Mouse (Mus musculus) adrenal gland, adult (tissue): ENCODE results near the gene Myadm.

ENCODE experiments used
- DNase-seq, 2 experiments: peaks; one replicate each; pipeline ENCODE4 v3.0.0; 2022 to 2023; ENCODE audit warnings: low spot score in 1 of 2; ENCODE audit not compliant: inconsistent age in 2 of 2

Myadm gene

GRCm38 (mm10) chr7:3288976-3289970 is at the start of gene Myadm, which contains the start of gene Prkcg:
TSS of gene Myadm (plus strand) at chr7:3289080.
TSS of gene Prkcg (plus strand) at chr7:3289179.
- peak; percentile 89 to 95 for DNase-seq

DNA sequence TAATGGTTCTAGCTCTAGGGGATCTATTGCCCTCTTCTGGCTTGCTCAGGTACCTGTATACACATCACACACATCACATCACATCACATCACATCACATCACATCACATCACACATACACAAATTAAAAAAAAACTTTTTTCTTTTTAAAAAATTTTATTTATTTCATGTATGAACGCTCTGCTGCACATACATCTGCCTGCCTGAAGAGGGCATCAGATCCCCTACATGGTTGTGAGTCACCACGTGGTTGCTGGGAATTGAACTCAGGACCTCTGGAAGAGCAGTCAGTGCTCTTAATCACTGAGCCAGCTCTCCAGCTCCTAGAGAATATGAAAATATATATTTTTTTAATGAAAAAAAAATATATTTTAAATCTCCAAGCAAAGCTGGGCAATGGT is 49.7 kb upstream of the Myadm start:
- no peak for DNase-seq

- no peak for DNase-seq
Observed at GRCm38 (mm10) chr7:3260701-3261100, 28.2 kb upstream of the Myadm start.

- peak; percentile 55 to 84 for DNase-seq
Observed at GRCm38 (mm10) chr7:3261446-3261845, 27.4 kb upstream of the Myadm start.

- DNase-seq = peak; percentile 33 to 76
Observed at GRCm38 (mm10) chr7:3262789-3263188, 26.1 kb upstream of the Myadm start.

DNA sequence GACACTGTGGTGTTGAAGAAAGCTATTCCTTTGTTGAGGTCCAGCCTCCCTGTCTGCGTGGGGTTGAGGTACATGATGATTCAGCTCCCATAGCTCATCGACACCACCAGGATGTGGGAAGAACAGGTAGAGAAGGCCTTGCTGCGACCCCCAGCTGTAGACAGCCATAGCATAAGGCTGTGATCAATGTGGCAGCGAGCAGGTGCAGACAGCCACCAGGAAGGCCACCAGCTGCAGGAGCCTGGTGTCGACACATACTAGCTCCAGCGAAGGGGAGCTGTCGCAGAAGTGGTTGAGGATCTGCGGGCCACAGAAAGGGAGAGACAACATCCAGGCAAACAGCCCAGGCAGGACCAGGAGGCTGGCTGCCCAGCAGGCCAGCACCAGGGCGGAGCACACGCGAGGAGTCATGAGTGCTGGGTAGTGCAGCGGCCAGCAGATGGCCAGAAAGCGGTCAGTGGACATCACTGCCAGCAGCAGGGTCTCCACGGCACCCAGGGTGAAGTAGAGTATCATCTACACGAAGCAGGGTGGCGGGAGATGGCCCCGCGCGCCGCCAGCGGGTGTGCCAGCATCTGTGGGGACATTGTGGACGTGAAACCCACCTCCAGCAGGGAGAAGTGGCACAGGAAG is 24.4 kb upstream of the Myadm start:
- DNase-seq = peak in 1 of 2 experiments; percentile 29

DNA sequence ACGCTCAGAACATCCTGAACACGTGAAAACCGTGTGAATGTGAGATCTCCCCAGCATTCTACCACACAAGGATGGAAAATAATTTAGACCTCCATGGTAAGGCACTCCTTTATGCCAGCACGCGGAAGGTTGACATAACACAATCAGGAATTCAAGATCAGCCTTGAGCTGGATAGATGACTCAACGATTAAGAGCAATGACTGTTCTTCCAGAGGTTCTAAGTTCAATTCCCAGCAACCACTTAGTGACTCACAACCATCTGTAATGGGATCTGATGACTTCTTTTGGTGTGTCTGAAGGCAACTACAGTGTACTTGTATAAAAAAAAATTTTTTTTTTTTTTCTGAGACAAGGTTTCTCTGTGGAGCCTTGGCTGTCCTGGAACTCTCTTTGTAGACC is 23.6 kb upstream of the Myadm start:
- DNase-seq = peak in 1 of 2 experiments; percentile 33

GRCm38 (mm10) chr7:3267261-3267660 is 21.6 kb upstream of the Myadm start:
- DNase-seq = no peak

DNA sequence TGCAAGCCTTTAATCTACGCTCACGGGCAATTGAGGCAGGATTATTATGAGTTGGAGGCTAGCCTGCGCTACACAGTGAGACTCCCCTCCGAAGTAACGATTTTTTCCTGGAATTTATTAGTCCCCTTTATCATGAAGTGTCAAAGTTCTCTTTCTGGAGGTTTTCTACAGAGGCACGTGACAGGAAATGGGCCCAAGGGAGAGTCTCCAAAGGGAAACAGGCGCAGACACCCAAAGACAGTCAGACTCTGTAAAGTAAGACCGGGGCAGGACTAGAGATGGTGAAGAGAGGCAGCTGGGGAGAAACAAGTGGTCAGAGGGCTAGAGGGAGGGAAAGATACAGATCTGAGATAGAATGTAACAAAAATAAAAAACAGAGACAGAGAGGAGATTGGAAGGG is 21.0 kb upstream of the Myadm start:
- no peak for DNase-seq

DNA sequence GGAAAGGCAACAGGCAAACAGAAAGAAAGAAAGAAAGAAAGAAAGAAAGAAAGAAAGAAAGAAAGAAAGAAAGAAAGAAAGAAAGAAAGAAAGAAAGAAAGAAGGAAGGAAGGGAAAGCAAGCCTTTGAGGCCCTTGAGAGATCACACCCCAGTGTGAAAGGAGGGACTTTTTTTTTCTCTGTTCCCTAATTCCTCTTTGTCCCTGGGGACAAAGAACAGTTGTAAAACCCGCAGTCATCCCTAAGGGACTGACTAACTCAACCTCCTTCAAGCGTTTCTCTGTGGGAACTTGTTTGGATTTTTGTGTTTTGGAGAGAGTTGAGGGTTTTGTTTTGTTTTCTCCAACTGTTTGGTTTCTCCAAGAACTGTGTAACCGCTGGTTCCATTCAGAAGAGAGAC is 20.6 kb upstream of the Myadm start:
- no peak for DNase-seq

DNA sequence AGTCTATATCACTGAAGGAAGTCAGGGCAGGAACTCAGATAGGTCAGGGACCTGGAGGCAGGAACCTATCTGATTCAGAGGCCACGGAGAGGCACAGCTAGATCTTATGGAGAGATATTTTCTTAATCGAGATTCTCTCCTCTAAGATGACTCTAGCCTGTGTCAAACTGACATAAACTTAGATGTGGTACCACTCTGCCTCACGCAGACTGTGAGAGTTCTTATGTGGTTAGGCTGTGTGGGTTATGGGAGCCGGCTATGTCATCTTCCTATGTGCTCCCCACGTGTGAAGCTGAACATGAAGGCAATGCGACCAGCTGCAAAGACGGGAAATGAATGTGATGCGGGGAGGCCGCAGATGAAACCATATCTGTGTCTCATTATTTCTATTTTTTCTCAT is 16.7 kb upstream of the Myadm start:
- no peak for DNase-seq

- peak in 1 of 2 experiments; percentile 78 for DNase-seq
Observed at GRCm38 (mm10) chr7:3275455-3276170, 13.3 kb upstream of the Myadm start.

DNA sequence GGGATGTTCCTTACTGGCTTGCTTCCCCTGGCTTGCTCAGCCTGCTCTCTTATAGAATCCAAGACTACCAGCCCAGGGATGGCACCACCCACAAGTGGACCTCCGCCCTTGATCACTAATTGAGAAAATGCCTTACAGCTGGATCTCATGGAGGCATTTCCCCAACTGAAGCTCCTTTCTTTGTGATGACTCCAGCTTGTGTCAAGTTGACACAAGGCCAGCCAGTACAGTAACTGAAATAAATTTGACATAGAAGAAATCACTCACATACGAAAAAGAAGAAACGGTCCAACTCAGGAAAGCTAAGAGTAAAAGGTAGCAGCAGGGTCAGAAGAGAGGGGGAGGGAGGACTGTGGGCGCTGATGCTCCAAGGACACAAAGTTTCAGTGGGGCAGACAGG is 12.1 kb upstream of the Myadm start:
- DNase-seq = peak in 1 of 2 experiments; percentile 56

DNA sequence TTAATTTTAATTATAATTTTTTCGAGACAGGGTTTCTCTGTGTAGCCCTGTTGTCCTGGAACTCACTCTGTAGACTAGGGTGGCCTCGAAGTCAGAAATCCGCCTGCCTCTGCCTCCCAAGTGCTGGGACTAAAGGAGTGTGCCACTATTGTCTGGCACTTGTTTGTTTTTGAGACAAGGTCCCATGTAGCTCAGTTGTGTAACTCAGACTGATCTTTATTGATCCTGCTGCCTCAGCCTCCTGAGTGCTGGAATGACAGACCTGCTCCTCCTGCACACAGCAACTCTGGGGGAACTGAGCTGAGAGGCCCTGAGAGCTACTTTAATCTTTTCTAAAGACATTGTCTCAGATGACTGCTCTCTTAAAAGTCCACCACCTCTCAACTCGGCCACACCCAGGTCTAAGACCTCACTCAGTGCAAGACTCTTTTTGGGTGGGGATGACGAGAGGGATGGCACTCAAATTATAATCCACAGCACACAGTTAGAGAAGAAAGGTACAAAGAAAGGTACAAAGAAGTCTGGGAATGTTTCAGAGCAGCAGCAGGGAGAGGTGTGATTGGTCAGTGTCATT is 8.7 kb upstream of the Myadm start:
- DNase-seq = no peak

DNA sequence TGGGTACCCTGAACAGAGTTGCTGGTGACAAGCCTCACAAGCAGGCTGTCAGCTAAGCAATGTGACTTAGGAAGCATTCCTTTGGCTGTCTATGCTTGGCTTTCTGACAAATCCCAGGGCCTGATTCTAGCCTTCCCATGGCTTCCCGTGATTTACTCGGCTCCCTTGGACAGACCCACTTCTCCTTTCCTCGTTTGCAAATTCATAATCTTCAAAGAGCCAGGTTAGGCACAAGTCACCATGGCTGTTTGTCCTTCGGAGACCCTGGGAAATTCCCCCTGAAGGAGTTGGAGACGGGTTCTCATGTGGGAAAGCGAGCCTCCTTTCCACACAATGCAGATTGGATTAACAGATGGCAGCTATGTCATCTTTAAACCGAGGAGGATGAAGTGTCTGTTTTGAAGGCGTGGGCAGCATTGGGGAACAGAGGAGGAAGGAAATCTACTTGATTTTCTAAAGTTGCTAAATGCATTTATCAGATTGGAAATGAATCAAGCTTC is 8.2 kb upstream of the Myadm start:
- no peak for DNase-seq

DNA sequence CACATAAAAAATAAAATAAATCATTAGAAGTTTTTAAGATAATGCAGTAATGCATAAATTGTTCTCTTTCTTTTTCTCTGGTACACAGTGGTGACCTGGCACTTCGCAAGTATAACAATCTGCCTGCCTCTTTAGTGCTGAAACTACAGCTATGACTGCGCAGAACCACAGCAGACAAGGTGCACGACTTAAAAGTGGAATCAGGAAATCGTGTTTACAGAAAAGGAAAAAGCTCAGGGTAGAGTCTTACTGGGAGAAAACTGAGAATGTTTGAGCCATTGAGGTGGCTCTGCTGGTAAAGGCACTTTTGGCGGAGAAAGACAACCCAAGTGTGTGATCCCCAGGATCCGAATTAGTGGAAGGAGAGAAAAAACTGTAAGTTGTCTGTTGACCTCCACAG is 7.1 kb upstream of the Myadm start:
- DNase-seq = no peak

DNA sequence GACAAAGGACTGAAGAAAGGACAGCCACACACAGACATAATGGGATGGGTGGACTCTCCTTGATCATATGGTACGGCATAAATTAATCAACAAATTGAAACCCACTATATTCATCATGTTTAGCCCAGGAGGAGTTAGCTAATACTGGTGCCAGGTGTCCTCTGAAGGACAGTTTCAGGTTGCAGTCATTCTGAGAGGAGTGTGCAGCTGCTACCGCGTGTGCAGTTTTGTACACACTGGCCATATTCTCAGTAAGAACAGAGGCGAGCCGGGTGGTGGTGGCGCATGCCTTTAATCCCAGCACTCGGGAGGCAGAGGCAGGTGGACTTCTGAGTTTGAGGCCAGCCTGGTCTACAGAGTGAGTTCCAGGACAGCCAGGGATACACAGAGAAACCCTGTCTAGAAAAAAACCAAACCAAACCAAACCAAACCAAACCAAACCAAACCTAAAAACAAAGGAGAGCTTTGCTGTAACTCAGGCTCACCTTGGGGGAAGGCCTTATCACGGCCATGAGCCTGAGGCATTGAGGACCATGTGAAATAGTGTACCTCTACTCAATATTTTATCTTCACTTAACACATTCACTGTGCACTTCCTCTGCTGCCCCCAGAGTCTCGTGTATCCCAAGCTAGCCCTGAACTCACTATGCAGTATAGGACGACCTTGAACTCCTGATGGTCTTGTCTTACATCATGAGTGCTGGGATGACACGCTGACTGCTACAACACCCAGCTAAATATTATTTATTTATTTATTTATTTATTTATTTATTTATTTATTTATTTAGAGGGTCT is 5.6 kb upstream of the Myadm start:
- no peak for DNase-seq

GRCm38 (mm10) chr7:3284604-3285003 is 4.3 kb upstream of the Myadm start:
- DNase-seq = peak; percentile 67 to 75

GRCm38 (mm10) chr7:3286036-3286435 is 2.8 kb upstream of the Myadm start:
- DNase-seq = no peak

GRCm38 (mm10) chr7:3287186-3287585 is 1.7 kb upstream of the Myadm start:
- peak in 1 of 2 experiments; percentile 55 for DNase-seq
